Mouse (Mus musculus) neural tube, embryonic 11.5 days (tissue): ENCODE results near the gene Chrd. TPM values are rescaled to one million over a fixed set of nuclear protein-coding genes. Genes with fewer than 3 reads are reported as not detected.

Source experiments
- ATAC-seq: fragments of 200-750 bp; cut with Nextera tagmentation; 2 replicates; pipeline ENCODE4 v1.8.0; 2017; ENCODE audit warnings: moderate number of reproducible peaks, mild to moderate bottlenecking, moderate TSS enrichment, moderate library complexity; ENCODE audit not compliant: insufficient read depth, low FRiP score, low TSS enrichment
- DNase-seq: peaks from one replicate; pipeline ENCODE4 v3.0.0-alpha.2; 2015; ENCODE audit warnings: low spot score
- H3K27ac ChIP-seq: fragments of 300-500 bp; sonication (generic); 2 replicates; pipeline ENCODE4 v1.5.1; 2014; ENCODE audit warnings: low read depth, mild to moderate bottlenecking, low read length
- H3K27me3 ChIP-seq: fragments of 300-500 bp; sonication (generic); 2 replicates; pipeline ENCODE4 v1.6.1; 2014; ENCODE audit warnings: mild to moderate bottlenecking, low read length, mixed read lengths; ENCODE audit not compliant: control insufficient read depth, insufficient read depth
- H3K36me3 ChIP-seq: fragments of 300-500 bp; sonication (generic); 2 replicates; pipeline ENCODE4 v1.6.1; 2014; ENCODE audit warnings: mild to moderate bottlenecking, low read length, moderate library complexity, mixed read lengths; ENCODE audit not compliant: control insufficient read depth, insufficient read depth
- H3K4me1 ChIP-seq: fragments of 300-500 bp; sonication (generic); 2 replicates; pipeline ENCODE4 v1.6.1; 2014; ENCODE audit warnings: low read length, mixed read lengths; ENCODE audit not compliant: control insufficient read depth, insufficient read depth
- H3K4me2 ChIP-seq: fragments of 300-500 bp; sonication (generic); 2 replicates; pipeline ENCODE4 v1.6.1; 2014; ENCODE audit warnings: low read depth, mild to moderate bottlenecking, moderate library complexity
- H3K4me3 ChIP-seq: fragments of 300-500 bp; sonication (generic); 2 replicates; pipeline ENCODE4 v1.5.1; 2014; ENCODE audit warnings: low read depth, low read length
- H3K9ac ChIP-seq: fragments of 300-500 bp; sonication (generic); 2 replicates; pipeline ENCODE4 v1.6.1; 2014; ENCODE audit warnings: mild to moderate bottlenecking, low read length
- H3K9me3 ChIP-seq: fragments of 300-500 bp; sonication (generic); 2 replicates; pipeline ENCODE4 v1.6.1; 2016; ENCODE audit warnings: low read length; ENCODE audit not compliant: control insufficient read depth
- WGBS: fragments of 180-500 bp; shearing (Covaris S2); extraction: QIAGEN DNeasy Blood & Tissue Kit; methylation state at CpG from one replicate; pipeline ENCODE4 v1.1.7; 2014; 5-methylcytosine and 5-hydroxymethylcytosine counted together
- polyA plus RNA-seq: library from polyadenylated mRNA; unstranded; fragments of >200 nt; fragmentation: Nextera tagmentation; extraction: Ambion mirVana; gene quantifications from 2 replicates; pipeline ENCODE4 v1.2.1, GENCODE M21; 2014

The Chrd gene
- polyA plus RNA-seq, 1 experiment from 2014 or later, result 3.7 TPM

DNA sequence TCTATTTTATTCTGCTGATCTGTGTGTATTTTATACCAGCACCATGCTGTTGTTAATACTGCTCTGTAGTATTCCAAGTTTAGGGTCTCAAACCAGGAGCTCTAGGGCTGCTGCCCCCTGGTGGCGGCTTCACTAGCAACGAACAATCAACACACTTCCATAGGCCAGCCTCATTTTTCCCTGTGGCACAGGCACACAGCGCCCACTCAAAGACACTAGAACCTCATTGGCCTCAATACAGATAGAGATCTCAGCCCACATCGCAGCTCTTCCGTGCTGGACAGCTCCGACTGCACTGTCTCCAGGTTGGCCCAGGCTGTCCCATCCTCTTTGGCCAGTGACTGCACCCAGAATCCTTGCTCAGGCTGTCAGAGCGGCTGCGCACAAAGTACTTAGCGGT lies 32.3 kb downstream of the Chrd start:
- no peak overlapping the region for H3K27ac ChIP-seq
- no peak for ATAC-seq
- no peaks in the 10 kb centered on the region for H3K27me3 ChIP-seq
- H3K9ac ChIP-seq, result no peak overlapping the region
- no peaks in the 10 kb centered on the region for H3K9me3 ChIP-seq
- no peaks in the 10 kb centered on the region for H3K4me1 ChIP-seq
- H3K4me2 ChIP-seq, result no peak overlapping the region
- no peak overlapping the region for H3K4me3 ChIP-seq
- WGBS, result 46% methylated on average over 9 of the region's 9 CpGs
- peak; percentile 73 for DNase-seq
- no peaks in the 10 kb centered on the region for H3K36me3 ChIP-seq

DNA sequence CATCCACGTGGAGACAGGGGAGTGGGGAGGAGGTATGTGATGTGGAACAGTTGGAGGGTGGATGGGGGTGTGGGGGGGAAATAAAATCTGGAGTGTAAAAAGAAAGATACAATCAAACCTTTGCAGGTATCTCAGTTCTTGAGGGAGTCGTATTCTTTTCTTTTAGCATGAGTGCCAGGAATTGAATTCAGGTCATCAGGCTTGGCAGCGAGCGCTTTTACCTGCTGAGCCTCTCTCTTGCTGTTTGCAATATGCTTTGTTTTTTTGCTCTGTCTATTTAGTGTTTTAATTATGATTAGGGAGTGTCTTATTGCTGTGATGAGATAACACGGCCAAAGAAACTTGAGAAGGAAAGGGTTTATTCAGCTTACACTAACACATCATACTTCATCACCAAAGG lies 42.1 kb downstream of the Chrd start:
- WGBS, result 81% methylated on average over 5 of the region's 5 CpGs
- H3K4me1 ChIP-seq, result no peaks in the 10 kb centered on the region
- no peaks in the 10 kb centered on the region for H3K36me3 ChIP-seq
- H3K9me3 ChIP-seq, result no peaks in the 10 kb centered on the region
- DNase-seq (no peak), ATAC-seq (no peak)
- no peak overlapping the region for H3K4me3 ChIP-seq
- H3K9ac ChIP-seq, result no peak overlapping the region
- no peaks in the 10 kb centered on the region for H3K27me3 ChIP-seq
- H3K27ac ChIP-seq, result no peak overlapping the region
- no peak overlapping the region for H3K4me2 ChIP-seq

DNA sequence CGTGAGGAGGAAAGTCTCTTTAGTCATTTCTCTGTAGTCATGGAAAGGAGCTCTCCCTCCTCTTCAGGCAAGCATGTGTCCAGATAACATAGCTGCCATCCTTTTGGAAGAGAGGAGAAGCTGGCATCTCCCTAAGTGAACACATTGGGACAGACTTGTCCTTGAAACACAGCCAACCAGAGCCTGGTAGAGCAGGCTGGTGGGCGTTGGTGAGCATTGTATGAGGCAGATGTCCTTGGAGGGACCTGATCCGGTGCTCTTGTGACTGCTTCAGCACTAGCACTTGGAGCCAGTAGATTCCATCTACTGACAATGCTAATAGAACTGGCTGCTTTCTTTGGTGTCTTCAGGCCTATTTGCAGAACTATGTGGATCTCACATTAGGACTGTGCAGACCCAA lies 46.9 kb downstream of the Chrd start:
- Histone ChIP-seq H3K27ac (no peak overlapping the region), H3K9ac (no peak overlapping the region), H3K4me2 (no peak overlapping the region), H3K4me1 (no peaks in the 10 kb centered on the region), H3K36me3 (no peaks in the 10 kb centered on the region), H3K4me3 (no peak overlapping the region), H3K27me3 (no peaks in the 10 kb centered on the region), H3K9me3 (no peaks in the 10 kb centered on the region)
- 83% methylated on average over 3 of the region's 3 CpGs for WGBS
- DNase-seq (no peak), ATAC-seq (no peak)

DNA sequence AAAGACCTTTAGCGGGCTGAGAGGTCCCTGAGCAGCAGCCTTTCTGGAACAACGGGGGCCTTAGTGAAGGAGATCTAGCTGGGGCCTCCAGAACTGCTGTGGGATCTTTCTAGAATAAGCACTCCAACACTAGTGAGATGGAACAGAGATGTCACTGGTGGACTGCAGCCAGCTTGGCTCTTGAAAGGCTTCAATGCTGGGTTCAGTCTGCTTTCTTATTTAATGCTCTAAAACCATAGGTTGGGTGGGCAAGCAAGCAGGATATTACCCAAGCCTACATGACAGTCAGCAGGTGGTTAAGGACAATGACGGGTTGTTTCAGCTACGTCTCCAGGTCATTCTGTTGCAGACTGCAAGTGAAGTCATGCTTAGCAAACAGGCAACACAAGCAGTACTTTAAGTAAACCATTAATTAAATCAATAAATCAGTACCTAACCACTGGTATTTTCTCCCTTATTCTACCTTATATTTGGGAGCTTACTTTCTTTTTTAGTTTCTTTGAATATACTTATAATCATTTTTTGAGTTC lies 48.2 kb downstream of the Chrd start:
- H3K4me1 ChIP-seq, result no peaks in the 10 kb centered on the region
- H3K9me3 ChIP-seq, result no peaks in the 10 kb centered on the region
- no peaks in the 10 kb centered on the region for H3K27me3 ChIP-seq
- no peak overlapping the region for H3K4me3 ChIP-seq
- no peaks in the 10 kb centered on the region for H3K36me3 ChIP-seq
- H3K4me2 ChIP-seq, result no peak overlapping the region
- DNase-seq, result no peak
- H3K27ac ChIP-seq, result no peak overlapping the region
- ATAC-seq, result no peak
- 77% methylated on average over 4 of the region's 4 CpGs for WGBS
- no peak overlapping the region for H3K9ac ChIP-seq

DNA sequence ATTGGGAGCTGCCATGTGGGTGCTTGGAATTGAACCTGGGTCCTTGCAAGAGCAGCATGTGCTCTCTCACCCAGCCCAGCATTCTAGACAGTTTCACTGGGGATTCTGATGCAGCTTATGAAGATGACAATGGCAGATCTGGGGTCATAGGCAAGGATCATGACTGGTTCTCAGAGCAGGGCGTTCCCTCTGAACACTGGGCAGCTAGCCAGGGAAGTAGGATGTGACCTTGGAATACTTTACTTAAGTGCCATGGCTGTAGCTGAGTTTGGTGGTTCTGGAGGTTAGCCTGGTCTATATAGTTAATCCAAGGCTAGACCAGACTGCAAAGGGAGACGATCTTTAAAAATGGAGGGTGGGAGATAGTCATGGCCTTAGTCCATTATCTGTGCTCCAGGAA lies 51.0 kb downstream of the Chrd start:
- Histone ChIP-seq H3K27ac (no peak overlapping the region), H3K36me3 (no peaks in the 10 kb centered on the region), H3K9me3 (no peaks in the 10 kb centered on the region), H3K4me2 (no peak overlapping the region), H3K27me3 (no peaks in the 10 kb centered on the region), H3K4me1 (no peaks in the 10 kb centered on the region), H3K9ac (no peak overlapping the region), H3K4me3 (no peak overlapping the region)
- no peak for ATAC-seq
- no peak for DNase-seq
- WGBS, result 81% methylated on average over 2 of the region's 2 CpGs

DNA sequence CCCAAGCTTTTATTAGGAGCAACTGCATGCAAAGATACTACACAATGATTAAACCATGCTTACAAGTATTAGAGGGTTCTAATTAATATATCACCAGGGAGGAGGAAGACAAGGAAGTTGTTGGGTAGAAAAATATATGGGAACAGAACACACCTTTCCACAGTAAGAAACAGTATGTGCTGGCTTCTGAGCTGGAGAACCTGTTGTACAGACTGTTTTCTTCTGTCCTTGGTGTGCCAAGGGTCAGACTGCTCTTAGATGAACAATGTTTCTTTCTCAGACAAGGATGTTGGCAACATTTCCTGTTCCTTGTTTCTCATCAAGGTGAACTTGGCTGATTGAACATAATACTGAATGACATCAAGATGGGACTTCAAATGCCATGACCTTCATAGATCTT lies 51.8 kb downstream of the Chrd start:
- Histone ChIP-seq H3K27me3 (no peaks in the 10 kb centered on the region), H3K4me1 (no peaks in the 10 kb centered on the region), H3K4me3 (no peak overlapping the region), H3K36me3 (no peaks in the 10 kb centered on the region), H3K9me3 (no peaks in the 10 kb centered on the region), H3K27ac (no peak overlapping the region), H3K4me2 (no peak overlapping the region), H3K9ac (no peak overlapping the region)
- DNase-seq, result no peak
- ATAC-seq, result no peak

DNA sequence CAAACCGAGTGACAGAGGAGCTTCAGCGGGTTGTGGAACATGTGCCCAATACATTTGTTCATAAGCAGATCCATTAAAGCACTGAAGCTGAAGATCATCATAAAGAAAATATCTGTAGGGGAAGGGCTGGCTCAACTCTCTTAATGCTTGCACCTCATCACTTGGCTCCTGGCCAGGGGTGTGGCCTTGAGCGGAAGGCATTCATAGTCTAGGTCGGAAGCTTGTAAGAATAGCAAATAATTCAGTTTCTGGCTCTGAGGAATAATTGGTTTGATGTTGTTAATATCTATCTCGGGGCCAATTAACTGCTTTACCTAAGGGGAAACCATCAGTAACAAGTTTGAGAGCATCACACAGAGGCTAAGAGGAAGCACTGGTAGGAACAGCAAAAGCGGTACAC lies 53.6 kb downstream of the Chrd start:
- WGBS, result 89% methylated on average over 6 of the region's 6 CpGs
- H3K9me3 ChIP-seq, result no peaks in the 10 kb centered on the region
- no peak overlapping the region for H3K9ac ChIP-seq
- no peak overlapping the region for H3K4me3 ChIP-seq
- H3K4me1 ChIP-seq, result no peaks in the 10 kb centered on the region
- DNase-seq (no peak), ATAC-seq (no peak)
- no peak overlapping the region for H3K27ac ChIP-seq
- no peaks in the 10 kb centered on the region for H3K36me3 ChIP-seq
- no peak overlapping the region for H3K4me2 ChIP-seq
- no peaks in the 10 kb centered on the region for H3K27me3 ChIP-seq

DNA sequence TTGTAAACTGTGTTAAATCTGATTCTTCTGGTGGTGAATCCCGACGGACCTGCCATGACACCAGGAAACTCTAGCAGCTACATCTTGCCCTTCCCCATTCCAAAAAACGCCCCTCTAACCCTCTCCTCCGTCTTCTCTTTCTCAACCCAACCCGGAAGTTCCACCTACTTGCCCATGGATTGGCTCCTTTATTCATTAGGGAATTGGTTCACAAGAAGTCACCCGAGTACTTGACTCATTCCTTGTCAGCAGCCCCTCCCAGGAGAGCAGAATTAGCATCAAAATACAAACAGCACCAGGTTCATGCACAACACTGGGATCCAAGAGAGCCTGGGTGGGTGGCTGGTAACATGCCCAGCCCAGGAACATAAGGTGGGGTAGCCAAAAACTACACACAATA lies 58.9 kb downstream of the Chrd start:
- Histone ChIP-seq H3K27ac (no peak overlapping the region), H3K4me2 (no peak overlapping the region), H3K27me3 (no peaks in the 10 kb centered on the region), H3K9ac (no peak overlapping the region), H3K4me3 (no peak overlapping the region), H3K36me3 (no peaks in the 10 kb centered on the region), H3K9me3 (no peaks in the 10 kb centered on the region), H3K4me1 (no peaks in the 10 kb centered on the region)
- 67% methylated on average over 6 of the region's 6 CpGs for whole genome bisulfite sequencing
- ATAC-seq, result no peak
- no peak for DNase-seq
